Mouse (Mus musculus): Measurements from ENCODE around the gene Hsf2bp.

- TF ChIP-seq CTCF (conservative IDR thresholded peaks at IDR 0.05 in 1 of 2, IDR thresholded peaks at IDR 0.05 in 1 of 2; ENCODE audit: low read depth in 2 of 2, low read length in 2 of 2) (no peak), JUND (conservative IDR thresholded peaks at IDR 0.05; ENCODE audit: low read depth, low read length) (no peak), NRF1 (IDR thresholded peaks at IDR 0.05; ENCODE audit: low read depth, low read length) (no peak), POLR2A (IDR thresholded peaks at IDR 0.05; ENCODE audit: low read depth, low read length) (no peak), MAFK (IDR thresholded peaks at IDR 0.05; ENCODE audit: insufficient replicate concordance, low read length) (no peak), NELFE (IDR thresholded peaks at IDR 0.05; ENCODE audit: low read depth, low read length) (no peak), POLR2AphosphoS2 (IDR thresholded peaks at IDR 0.05; ENCODE audit: low read depth, low read length) (no peak), MAX (IDR thresholded peaks at IDR 0.05; ENCODE audit: low read length) (no peak), ZC3H11A (IDR thresholded peaks at IDR 0.05; ENCODE audit: low read depth, low read length) (no peak), GABPA (IDR thresholded peaks at IDR 0.05; ENCODE audit: insufficient replicate concordance, low read depth, low read length) (no peak), ZKSCAN1 (IDR thresholded peaks at IDR 0.05; ENCODE audit: borderline replicate concordance, low read depth, low read length) (no peak), USF1 (IDR thresholded peaks at IDR 0.05; ENCODE audit: low read depth, low read length) (no peak), MXI1 (IDR thresholded peaks at IDR 0.05; ENCODE audit: low read depth, low read length) (no peak), EP300 (IDR thresholded peaks at IDR 0.05; ENCODE audit: low read length) (no peak)
Measured at GRCm38 (mm10) chr17:31902630-31903198, 133.4 kb downstream of the Hsf2bp start.

Data from CH12.LX (cell line).